Mouse (Mus musculus) B cell, adult 2 months (primary cell): ENCODE data around the gene Ankrd22.

ENCODE experiments used
- DNase-seq, 2 experiments: peaks; one replicate each; pipeline ENCODE4 v3.0.0; 2022

The Ankrd22 gene

GRCm38 (mm10) chr19:34180316-34180715, 14.5 kb upstream of the Ankrd22 start:
- no peak for DNase-seq

GRCm38 (mm10) chr19:34179136-34179535, 13.3 kb upstream of the Ankrd22 start:
- no peak for DNase-seq

- DNase-seq = no peak
Measured at GRCm38 (mm10) chr19:34174004-34174403, 8.2 kb upstream of the Ankrd22 start.

GRCm38 (mm10) chr19:34171167-34171566, 5.3 kb upstream of the Ankrd22 start:
- DNase-seq = no peak

GRCm38 (mm10) chr19:34169121-34169520, 3.3 kb upstream of the Ankrd22 start:
- DNase-seq = no peak

GRCm38 (mm10) chr19:34167896-34168661, 2.2 kb upstream of the Ankrd22 start:
- peak; percentile 52 to 60 for DNase-seq

DNA sequence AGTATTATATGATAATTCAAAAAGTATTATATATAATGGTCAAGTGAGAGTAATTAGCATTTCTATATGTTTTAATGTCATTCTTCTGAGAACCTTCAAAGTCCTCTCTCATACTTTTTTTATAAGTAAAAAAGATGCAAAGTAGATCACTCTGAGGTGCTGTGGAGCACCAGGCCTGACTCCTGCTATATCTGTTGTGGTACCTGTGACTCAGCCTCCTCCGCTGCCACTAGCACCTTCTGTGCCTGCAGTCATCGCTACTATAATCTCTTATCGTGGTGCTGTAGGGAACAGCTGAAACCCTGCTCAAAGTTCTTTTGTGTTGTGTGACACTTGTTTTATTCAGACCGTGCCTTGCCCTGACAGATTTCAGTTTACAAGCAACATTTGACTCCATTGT, 533 bp upstream of the Ankrd22 start:
- DNase-seq = no peak

- peak in 1 of 2 experiments; percentile 29 for DNase-seq
Measured at GRCm38 (mm10) chr19:34162693-34163092, 3.2 kb downstream of the Ankrd22 start.

GRCm38 (mm10) chr19:34153263-34154144, 12.3 kb downstream of the Ankrd22 start:
- DNase-seq = no peak

DNA sequence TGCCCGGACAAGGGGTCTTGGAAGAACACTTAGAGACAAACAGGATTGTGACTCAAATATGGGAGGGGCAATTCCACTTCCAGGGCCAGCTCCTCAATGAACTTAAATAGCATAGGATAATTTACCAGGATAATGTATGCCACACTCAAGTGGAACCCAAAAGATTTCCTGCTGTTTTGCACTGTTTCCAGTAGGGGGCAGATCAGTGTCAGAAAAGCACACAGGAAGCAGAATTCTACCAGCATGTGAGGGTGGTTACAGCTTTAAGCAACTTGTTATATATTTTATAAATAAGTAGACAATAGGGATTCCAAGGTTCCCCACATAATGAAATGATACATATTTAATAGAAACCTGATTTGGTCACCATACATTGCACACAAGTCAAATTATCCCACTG, 13.9 kb downstream of the Ankrd22 start:
- peak; percentile 55 to 58 for DNase-seq

DNA sequence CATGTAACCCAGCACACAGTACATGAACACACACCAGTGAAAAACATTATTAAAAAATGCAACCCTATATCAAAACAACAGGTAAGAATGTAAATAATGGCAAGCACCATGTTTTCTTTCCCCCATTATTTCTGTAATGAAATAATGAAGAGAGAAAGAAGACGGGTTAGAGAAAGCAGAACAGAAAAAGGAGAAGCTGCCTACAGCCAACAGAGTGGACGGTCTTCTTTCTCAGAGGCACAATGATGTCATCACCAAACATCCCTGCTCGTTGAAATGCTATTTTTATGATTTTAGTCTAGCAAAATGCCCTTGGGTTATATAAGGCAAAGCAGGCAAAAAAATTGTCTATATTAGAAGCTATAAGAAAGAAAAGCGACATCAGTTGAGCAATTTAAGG, 17.4 kb downstream of the Ankrd22 start:
- no peak for DNase-seq

DNA sequence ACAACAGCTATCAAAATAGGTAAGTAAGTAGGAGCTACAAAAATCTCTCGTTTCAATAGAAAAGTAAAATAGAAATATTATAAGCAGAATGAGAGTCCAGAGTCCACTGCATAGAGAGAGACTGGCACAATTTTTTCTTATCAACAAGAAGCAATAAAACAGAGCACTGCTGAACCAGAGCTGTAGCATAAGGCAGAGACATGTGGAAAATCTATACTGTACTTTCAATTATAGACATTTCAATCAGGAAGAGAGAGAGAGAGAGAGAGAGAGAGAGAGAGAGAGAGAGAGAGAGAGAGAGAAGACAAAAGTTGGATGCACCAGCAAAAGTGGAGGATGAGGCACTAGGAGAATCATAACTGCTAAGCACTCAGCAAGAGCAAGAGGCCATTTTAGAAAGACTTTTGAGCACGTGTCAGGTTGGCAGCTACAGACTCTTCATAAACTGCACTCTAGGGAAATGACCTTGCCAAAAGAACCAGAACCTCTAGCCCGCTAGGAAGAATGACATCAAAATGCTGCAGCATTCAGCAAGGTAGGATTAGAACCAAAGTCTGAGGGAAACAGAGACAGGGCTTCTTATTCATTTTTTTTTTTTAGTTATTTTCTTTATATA, 26.3 kb downstream of the Ankrd22 start:
- DNase-seq = no peak

DNA sequence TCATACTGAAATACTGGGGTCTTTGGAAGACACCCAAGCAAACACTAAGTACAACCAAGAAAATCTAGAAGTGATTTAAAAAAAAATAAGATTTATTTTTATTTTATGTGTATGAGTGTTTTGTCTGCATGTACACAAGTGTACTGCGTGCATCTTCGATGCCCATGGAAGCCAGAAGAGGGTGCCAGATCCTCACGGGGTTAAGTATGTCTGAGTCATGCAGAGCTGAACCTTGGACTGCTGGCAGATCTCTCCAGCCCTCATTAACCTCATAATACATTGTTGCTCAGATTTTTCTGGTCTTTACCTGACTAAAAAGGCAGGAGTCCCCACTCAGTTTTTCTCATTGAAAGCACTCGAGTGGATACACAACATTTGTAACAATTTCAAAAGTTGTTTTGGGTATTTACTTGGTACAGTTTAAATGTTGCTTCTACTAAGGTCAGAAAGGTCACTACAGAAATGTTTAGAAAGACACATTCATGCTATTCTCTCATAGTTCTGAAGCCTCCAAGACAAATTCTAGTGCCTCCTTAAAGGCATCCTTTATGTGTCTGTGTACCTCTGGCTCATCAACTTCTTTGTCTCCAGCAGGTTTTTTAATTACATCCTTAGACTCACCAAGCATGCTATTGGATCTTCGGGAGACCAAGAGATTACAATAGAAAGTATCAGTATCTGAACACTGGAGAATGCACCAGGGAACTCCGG, 27.0 kb downstream of the Ankrd22 start:
- DNase-seq = no peak

- no peak for DNase-seq
Measured at GRCm38 (mm10) chr19:34120107-34120731, 45.6 kb downstream of the Ankrd22 start.

DNA sequence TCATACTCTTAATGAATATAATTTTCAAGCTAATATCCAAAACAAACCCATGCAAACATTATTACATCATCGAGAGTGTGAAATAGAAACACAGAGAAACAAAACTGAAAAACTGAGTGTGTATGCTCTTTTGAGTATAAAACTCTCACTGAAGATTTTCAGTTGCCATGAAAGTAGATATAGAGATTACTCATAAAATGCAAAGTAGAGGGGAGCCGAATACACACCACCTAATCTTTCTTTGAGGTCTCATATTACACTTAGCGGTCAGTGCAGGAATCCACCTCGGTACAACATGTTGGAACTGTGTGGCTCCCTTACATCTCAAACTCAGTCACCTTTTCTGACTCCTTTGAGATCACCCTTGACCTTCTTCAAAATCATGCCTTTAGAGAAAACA, 46.2 kb downstream of the Ankrd22 start:
- no peak for DNase-seq

DNA sequence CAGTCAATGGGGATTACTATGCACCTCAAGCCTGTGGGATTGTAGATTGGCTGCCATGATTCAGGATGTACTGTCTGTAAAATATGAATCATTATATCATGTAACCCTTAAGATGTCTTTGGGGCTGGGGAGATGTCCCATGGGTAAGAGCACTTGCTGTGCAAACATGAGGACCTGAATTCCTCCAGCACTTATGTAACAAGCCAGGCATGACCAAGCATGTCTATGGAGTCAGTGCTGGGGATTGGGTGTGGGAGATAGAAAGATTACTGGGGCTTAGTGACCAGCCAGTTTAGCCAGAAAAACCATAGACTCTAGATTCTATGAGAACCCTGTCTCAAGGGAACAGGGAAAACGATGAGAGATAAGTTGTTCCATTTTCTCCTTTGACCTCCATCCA, 46.8 kb downstream of the Ankrd22 start:
- DNase-seq = no peak

- no peak for DNase-seq
Measured at GRCm38 (mm10) chr19:34104841-34105240, 61.0 kb downstream of the Ankrd22 start.

DNA sequence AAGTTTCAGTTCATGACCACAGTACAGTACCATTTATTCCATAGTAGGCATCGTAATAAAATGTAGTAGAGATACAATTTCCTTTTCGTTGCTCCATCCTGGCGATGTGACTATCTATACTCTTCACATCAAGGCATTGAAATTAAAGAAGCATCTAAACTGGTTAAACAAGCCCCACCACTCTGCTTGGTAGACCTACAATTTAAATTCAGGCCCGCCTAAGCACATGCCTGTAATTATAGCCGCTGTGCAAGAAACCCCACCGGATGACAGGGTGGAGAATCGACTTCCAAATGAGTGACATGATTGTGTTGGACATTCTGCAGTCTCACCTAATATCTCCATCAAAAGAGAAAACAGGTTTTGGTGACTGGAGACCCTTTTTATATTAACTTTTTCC, 64.0 kb downstream of the Ankrd22 start:
- DNase-seq = no peak

DNA sequence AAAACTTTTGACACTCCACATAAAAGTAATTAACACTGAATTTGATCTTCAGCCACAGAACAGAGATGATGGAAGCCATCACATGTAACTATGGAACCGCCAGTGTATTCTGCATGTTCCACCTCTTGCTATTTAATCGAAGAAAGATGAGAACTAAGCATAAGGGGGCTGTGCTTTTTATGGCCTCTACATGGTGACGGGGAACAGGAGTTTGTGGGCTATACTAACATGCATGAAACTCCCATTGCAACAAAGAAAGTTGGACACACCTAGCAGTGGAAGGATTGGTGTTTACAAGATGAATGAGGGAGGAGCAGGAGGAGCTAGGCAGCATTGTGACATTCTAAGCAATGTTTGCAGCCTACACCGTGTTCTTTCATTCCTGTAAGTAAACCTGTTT, 65.2 kb downstream of the Ankrd22 start, which contains the start of gene Lipm:
Gene Lipm, plus strand, starts transcription at position 301 of the 400 bp plus-strand sequence.
- no peak for DNase-seq

- no peak for DNase-seq
Measured at GRCm38 (mm10) chr19:34096228-34096627, 69.6 kb downstream of the Ankrd22 start.

DNA sequence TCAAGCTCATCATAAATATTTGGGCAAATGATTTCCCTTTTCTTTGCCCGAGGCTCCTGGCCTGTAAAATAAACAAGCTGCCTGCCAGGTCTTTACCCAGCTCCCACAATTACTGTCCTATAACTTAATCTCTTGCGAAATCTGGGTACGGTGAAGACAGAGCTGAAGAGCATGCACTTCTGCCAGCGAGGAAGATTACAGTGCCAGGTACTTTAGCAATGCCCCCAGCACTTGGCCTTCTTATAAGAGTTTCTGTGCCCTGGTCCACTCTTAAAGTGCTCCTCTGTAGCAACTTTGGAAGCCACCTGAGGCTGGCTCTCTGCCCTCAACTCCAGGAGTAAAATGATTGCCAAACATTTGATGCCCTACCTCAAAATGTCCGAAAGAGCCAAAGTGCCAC, 70.5 kb downstream of the Ankrd22 start:
- no peak for DNase-seq

DNA sequence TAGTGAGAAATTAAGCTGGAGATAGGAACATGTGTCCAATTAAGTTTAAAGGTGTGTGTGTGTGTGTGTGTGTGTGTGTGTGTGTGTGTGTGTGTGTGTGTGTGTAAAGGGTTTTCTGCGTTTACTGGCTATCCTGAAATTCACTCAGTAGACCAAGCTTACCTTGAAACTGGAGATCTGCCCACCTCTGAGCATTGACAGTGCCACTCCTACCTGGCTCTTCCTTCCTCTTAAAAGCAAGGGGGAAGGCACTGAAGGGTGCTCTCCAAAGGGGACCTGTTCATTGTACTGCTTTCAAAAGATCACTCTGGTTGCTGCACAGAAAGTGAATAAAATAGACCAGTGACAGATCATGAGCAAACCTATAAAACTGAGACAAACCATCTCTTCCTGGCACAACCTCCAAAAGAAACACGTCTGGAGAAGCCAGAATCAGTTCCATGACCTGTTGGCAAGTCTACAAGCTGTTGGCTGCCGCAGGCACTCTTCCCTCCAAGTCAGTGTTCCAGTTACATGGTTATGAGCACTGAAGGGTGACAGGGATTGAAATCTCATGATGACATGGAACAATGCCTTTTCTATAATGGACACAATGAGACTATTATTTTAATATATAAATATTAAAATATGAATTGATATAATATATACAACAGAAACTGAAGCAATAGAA, 76.7 kb downstream of the Ankrd22 start:
- no peak for DNase-seq
